Mouse (Mus musculus) layer of hippocampus, adult 8-10 months (tissue): Measurements from ENCODE around the gene Oser1. TPM values are rescaled to one million over a fixed set of nuclear protein-coding genes. Genes with fewer than 3 reads are reported as not detected.
A peak's percentile ranks its signal among the peaks of the same experiment; 100 is the strongest.

Experiments used
- DNase-seq, 2 experiments: peaks; one replicate each; pipeline ENCODE4 v3.0.0; 2022; ENCODE audit warnings: low spot score in 2 of 2
- total RNA-seq, 4 experiments: library from RNA; stranded (reverse); gene quantifications; 2 replicates each; pipeline ENCODE4 v1.2.4; 2022

Gene Oser1
- total RNA-seq, 4 experiments from 2014 or later = 20.1 to 22.9 (median 22.6) TPM

DNA sequence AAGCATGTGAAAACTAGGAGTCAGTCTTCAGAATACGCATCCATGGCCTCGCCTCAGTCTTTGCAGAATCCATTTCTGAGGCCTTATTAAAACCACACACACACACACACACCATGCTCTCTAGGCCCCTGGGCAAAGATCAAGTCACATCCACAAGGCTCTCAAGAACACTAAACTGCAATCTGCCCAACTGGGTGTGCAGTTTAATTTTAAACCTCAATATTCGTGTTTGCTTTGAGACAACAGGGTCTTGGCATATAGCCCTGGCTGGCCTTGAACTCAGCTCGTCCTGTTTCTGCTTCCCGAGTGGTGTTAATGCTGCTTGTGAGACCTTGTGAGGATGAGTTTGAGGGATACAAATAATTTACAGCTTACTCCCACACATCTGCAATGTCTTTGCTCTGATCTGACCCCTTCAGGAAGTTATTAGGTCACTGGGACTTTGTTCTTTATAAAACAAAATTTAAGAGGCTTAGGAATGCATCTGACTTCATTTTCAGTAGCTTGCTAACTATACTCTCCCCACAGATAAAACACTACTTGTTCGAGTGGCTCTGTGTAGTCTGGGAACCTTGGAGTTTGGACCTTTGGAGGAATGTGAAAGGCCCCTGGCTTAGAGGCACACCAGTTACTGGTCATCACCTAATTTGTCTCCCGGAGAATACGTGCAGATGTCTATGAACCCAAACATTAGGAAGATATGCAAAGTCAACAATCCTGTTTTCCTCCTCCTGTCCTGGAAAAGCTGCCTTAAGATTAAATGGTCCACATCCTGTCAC is 20.3 kb downstream of the Oser1 start:
- DNase-seq = no peak

- peak; percentile 63 to 89 for DNase-seq
Observed at GRCm38 (mm10) chr2:163401221-163401620, 23.3 kb downstream of the Oser1 start.

DNA sequence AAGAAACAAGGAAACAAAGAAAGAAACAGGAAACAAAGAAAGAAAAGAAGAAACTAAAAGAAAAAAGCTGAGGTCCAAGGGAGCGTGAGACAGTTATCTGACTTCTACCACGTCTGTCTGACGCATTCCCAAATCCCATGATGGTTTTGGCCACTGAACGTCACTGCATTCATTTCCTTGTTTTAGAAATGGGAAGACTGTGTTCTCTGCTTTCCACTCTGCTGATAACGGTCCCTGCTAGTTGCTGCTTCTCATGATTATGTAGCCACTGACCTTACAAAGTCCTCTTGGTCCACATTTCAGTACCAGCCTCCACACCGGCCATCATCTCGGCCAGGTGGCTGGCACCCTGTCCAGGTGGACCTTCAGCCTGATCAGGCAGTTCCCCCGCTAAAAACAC is 25.3 kb downstream of the Oser1 start:
- no peak for DNase-seq

- no peak for DNase-seq
Observed at GRCm38 (mm10) chr2:163398770-163399169, 25.7 kb downstream of the Oser1 start.

DNA sequence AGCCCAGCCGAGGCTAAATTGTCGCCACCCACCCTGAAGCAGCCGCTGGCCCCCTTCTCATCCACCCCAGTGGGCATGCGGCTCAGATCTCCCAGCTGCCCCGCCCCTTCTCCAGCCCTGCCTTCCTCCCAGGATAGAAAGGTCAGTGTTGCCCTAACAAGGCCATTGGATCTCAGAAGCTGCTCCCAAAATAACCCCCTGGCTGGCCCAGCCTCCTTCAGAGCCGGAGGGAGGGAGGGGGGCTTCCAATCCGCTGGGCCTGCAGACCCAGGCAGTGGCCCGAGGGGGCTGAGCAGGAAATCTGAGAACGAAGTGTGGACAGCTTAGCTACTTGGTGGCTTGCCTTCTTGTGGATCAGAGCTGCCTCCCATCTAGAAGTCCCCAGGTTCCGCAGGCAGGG is 26.6 kb downstream of the Oser1 start, which contains the start of gene Jph2:
TSS of gene Jph2 (minus strand) at position 89 of the 400 bp plus-strand sequence.
- no peak for DNase-seq

GRCm38 (mm10) chr2:163397071-163397470 is 27.4 kb downstream of the Oser1 start:
- DNase-seq = no peak

DNA sequence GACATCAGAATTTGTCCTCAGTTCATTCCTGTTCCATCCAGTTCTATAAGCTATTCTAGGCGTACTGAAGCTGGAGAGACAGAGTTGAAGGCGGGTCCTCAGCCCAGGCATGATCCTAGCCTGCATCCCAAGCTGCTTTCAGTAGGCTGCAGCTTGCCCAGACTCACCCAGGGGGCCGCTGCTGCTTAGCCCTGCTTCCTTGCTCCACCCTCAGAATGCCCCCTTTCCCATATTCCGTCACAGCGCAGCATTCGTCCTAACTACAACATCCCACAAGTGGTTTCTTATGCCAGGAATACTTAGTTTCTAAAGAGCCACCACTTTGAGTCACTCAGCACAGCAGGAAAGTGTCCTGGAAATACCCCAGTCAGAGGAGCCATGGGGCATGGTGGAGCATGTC is 29.5 kb downstream of the Oser1 start:
- no peak for DNase-seq

- DNase-seq = no peak
Observed at GRCm38 (mm10) chr2:163393976-163394375, 30.5 kb downstream of the Oser1 start.

- no peak for DNase-seq
Observed at GRCm38 (mm10) chr2:163393241-163393640, 31.3 kb downstream of the Oser1 start.

- DNase-seq = no peak
Observed at GRCm38 (mm10) chr2:163392436-163392835, 32.1 kb downstream of the Oser1 start.

- DNase-seq = no peak
Observed at GRCm38 (mm10) chr2:163386423-163387190, 37.9 kb downstream of the Oser1 start.

DNA sequence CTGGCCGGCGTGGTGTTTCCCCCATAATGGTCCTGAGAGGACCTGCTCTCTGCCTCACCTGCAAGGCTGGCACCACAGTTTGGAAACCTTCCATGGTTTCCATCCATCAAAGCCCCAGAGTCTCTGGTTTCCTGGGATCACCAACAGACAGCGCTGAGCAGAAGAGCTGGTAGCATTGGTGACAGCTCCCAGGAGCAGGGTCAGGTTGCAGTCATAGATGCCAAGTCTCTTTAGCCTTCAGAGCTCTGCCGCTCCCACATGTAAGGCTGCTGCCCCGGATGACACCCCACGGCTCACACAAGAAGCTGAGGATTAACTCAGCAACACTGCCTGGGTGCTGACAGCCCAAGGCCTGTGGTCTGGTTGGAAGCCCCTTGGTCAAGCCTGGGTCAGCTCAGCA is 39.4 kb downstream of the Oser1 start:
- DNase-seq = no peak

- DNase-seq = no peak
Observed at GRCm38 (mm10) chr2:163381246-163381645, 43.3 kb downstream of the Oser1 start.

GRCm38 (mm10) chr2:163379366-163379765 is 45.1 kb downstream of the Oser1 start:
- no peak for DNase-seq

GRCm38 (mm10) chr2:163376082-163376481 is 48.4 kb downstream of the Oser1 start:
- no peak for DNase-seq

- DNase-seq = no peak
Observed at GRCm38 (mm10) chr2:163375468-163375867, 49.0 kb downstream of the Oser1 start.

DNA sequence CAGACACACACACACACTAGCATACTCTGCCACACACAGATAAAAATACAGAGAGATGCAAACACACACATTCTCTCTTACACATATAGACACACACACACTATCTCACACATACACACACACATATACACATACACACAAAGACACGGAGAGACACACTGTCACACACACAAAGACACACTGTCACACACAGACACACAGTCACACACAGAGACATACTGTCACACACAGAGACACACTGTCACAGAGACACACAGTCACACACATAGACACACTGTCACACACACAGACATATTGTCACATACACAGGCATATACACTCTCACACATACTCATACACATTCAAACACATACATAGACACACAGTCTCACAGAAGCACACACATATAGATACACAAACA is 51.9 kb downstream of the Oser1 start:
- DNase-seq = no peak

- no peak for DNase-seq
Observed at GRCm38 (mm10) chr2:163370175-163370574, 54.3 kb downstream of the Oser1 start.

DNA sequence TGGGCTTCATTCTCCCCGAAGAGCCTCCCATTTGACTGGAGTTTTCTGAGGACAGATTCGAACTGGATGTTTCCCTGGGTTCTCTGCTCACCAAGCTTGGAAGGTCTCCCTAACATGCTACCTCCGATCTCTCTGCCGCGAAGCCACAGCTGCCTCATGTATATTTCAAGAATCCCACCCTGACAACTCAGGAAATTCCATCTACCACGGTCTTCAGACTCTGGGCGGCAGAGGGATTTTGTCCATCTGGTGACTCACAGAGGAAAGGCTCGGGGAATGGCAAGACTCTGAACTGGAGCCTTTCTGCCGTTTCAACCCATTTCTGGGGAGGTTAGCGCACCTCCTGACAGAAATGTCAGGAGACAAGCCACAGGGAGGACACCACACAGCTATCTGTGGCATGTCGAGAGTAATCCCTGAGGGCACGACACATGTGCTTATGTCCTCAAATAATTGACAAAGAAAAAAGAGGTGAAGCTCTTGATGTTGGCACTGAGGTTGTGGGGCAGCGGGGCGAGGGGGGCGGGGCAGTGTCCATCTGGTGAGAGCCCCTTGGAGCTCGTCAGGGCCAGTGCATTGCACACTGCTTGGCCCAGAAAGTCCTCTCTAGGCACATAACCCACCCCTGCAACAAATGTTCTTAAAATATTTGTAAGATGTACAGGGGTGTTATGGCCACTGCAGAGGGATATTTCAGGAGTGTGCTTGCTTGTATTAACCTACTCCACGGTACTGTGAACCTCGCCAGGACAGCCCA is 59.5 kb downstream of the Oser1 start:
- no peak for DNase-seq

GRCm38 (mm10) chr2:163362940-163363921 is 61.3 kb downstream of the Oser1 start:
- DNase-seq = no peak
